Mouse (Mus musculus) left cerebral cortex, adult 9 months (tissue): ENCODE measurements at regions not wholly inside any gene's neighbourhood (a gene's known extent, or its start where the extent isn't known, plus 50 kb on each side); places are given as distances from the start of the nearest gene placed in this dataset.
"Not testable (repeated sequence)": the region's sequence is repeated elsewhere in the genome, so short reads cannot be mapped to it uniquely, and the experiment has no call there.

Source experiments
- DNase-seq, 2 experiments: peaks; one replicate each; pipeline ENCODE4 v3.0.0; 2022; ENCODE audit warnings: low spot score in 2 of 2

DNA sequence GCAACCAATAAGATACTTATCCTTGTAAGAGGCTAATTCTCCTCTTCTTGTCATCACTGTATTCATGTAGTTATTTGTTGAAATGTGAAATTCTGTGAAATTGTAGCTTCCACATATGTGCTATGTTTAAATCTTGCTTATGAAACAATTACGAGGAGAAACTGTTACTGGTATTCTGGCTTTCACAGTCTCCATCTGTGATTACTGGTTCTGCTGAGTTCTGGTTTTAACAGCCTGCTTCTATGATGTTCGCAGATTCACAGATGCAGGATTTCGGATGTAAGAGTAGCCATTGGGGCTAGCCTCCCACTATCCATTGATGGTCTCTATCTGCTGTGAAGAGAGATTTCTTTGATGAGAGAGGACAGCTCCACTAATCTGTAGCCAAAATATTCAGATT, 1067.2 kb upstream of the Aga start:
- DNase-seq = no peak

DNA sequence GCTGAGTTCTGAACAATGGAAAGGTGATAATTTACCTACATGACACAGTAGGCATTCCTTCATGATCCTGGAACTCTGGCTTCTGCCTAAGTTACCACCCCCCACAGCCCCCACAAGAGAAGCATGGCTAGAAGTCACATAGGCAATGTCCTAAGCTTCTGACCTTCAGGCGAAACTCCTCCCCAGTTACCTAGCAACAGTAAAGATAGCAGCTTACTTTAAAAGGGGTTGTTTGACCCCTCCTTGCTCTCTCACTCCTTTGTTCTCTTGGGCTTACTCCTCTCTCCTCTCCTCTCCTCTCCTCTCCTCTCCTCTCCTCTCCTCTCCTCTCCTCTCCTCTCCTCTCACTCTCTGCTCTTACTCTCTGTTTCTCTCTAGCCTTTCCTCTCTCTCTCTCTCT, 1059.8 kb upstream of the Aga start:
- not testable (repeated sequence) for DNase-seq

DNA sequence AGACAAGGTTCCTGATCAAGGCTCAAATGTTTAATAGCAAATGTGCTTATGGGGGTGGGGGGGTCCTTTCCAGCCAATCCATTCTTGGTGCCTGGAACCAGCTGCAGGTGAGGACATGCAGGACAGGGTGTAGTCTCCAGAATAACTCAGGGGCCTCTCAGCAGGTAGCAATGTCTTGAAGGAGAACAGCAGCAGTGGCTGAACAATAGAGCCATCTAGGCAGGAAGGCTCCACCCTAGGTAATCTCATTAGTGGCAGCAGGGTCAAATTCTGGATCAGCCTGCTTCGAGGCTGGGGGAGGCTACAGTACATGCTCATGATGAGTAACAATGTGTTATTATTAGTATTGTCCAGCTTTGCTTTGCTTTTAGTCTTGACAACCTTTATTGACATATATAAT, 1055.9 kb upstream of the Aga start:
- DNase-seq = no peak

DNA sequence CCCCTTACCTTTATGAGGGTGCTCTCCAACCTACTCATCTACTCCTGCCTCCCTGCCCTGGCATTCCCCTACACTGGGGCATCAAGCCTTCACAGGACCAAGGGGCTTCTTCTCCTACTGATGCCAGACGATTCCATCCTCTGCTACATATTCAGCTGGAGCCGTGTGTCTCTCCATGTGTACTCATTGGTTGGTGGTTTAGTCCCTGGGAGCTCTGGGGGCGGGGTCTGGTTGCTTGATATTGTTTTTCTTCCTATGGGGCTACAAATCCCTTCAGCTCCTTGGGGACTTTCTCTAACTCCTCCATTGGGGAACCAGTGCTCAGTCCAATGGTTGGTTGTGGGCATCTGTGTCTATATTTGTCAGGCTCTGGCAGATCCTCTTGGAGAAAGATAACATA, 1055.3 kb upstream of the Aga start:
- DNase-seq = no peak

DNA sequence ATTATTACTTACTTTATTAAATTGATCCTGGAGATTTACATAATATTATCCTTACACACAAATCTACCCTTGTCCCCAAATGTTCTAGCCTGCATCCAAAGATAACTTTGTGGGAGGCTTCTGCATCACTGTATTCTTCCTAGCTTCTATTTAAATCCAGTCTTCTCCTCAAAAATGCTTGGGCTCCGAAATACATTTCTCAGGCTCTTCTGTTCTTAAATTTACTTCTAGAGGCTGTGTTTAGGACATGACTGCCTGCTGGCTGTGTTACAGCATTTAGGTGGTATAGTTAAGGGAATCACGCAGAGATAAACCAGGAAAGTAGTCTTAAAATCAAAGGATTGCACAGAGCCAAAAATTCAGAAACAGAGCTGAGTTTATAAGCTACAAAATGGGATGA, 1009.1 kb upstream of the Aga start:
- peak; percentile 3 to 18 for DNase-seq

DNA sequence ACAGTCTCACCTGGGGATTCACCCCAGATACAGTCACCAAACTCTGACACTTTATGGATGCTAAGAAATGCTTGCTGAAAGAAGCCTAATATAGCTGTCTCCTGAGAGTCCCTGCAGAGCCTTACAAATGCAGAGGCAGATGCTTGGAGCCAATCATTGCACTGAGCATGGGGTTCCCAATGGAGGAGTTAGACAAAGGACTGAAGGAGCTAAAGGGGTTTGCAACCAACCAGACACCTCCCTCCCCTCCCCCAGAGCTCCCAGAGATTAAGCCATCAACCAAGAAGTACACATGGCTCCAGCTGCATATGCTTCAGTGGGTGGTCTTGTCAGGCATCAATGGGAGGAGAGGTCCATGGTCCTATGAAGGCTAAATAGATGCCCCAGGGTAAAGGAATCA, 999.7 kb upstream of the Aga start:
- DNase-seq = no peak

DNA sequence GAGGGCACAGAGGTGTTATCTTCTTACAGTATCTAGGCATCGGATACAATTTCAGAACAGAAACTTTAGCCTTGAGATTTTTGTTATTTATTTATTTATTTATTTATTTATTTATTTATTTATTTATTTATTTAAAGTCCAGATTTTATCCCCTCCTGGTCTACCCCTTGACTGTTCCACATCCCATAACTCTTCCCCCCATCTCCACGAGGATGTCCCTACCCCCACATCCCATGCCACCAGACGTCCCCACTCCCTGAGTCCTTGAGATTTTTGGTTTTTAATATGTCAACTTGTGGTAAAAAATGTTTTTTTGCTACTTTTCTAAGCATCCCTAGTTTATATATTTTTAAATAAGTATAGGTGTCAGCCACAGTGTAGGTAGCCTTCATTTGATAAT, 968.2 kb upstream of the Aga start:
- DNase-seq = no peak

DNA sequence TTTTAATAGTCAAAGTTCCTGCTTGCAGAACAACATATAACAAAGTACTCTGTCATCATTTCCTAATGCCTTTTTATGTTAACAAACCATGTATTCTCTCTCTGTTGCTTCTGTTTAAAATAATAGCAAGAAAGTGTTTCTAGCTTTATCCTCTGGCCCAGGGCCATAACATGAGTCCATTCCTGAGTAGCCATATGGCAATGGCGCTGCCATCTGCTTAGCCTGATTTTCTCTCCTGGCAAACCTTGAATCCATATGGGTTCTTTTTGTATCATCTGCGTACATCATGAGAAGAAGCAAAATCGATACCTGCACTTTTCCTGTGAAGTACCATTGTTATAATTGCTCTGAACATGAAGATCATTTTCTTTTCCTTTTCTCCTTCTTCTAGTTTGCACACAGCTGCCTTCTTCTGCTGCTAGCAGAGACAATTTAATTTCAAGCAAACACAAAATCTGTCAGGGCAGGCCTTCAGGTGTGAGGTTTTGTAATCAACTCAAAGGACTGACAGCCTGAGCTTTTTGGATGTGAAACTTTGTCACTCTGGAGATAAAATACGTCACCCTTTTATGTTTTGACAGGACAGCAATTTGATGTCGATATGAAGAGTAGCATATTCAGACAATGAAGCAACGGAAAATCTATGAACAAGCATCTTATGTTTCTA, 940.2 kb upstream of the Aga start:
- peak; percentile 3 to 79 for DNase-seq
